31 mouse cellular contexts compared by ENCODE assay signal in genomic region chr5:34278058-34278457, GRCm38 (mm10). TPM values are rescaled to one million over a fixed set of nuclear protein-coding genes. Genes with fewer than 3 reads are reported as not detected.
DNase-seq lines count a peak whose midpoint lies in the region; ATAC-seq and TF ChIP-seq lines count a peak whose summit lies in the region.
"Had no signal": no experiment of that assay in that cellular context is flagged by ENCODE, and none has a peak within 500 bp of the region (broad histone marks: within the 10 kb centered on the region; RNA-seq: fewer than 3 reads in every experiment).

No protein-coding gene starts in this region.

- DNase-seq in cerebellum, adult 2 months, result no peak
- DNase-seq in testis, postnatal 14 days (ENCODE audit: low spot score), result no peak
- no peak for DNase-seq in hindbrain, postnatal 0 days (ENCODE audit: low spot score)
- DNase-seq: adrenal gland, adult 2 months; adrenal gland, postnatal 14 days; B cell, adult 2 months; cerebellum, adult 18-20 months; cerebellum, adult 9-11 months; embryo, embryonic 11 days; gastrocnemius, postnatal 10 days; gastrocnemius, postnatal 36 days; heart, postnatal 10 days; heart, postnatal 4 days had no signal

- H3K27me3 ChIP-seq in cerebellum, adult 2 months (ENCODE audit: control insufficient read depth, insufficient read depth, low read length), result no peaks in the 10 kb centered on the region
- H3K27me3 ChIP-seq in testis, adult 2 months (ENCODE audit: control insufficient read depth, insufficient read depth, low read length), result no peaks in the 10 kb centered on the region
- H3K27me3 ChIP-seq in hindbrain, postnatal 0 days (ENCODE audit: insufficient read depth, low read length), result no peaks in the 10 kb centered on the region
- no peaks in the 10 kb centered on the region for H3K27me3 ChIP-seq in kidney, embryonic 16.5 days (ENCODE audit: insufficient read depth, low read length)
- H3K27me3 ChIP-seq: CH12.LX; forebrain, embryonic 12.5 days; forebrain, embryonic 15.5 days; heart, embryonic 15.5 days had no signal

- no peak overlapping the region for H3K4me3 ChIP-seq in cerebellum, adult 2 months (replicated peaks; ENCODE audit: insufficient read depth, low read depth, low read length)
- peak overlapping the region; percentile 73 for H3K4me3 ChIP-seq in testis, adult 2 months (ENCODE audit: control insufficient read depth, low read depth, low read length)
- no peak overlapping the region for H3K4me3 ChIP-seq in hindbrain, postnatal 0 days (ENCODE audit: low read length)
- no peak overlapping the region for H3K4me3 ChIP-seq in kidney, embryonic 16.5 days (ENCODE audit: low read length)
- H3K4me3 ChIP-seq: embryonic facial prominence, embryonic 10.5 days; embryonic facial prominence, embryonic 13.5 days; erythroblast, embryonic 14.5 days; forebrain, embryonic 12.5 days; forebrain, embryonic 15.5 days; heart, embryonic 12.5 days; heart, embryonic 15.5 days had no signal

- H3K36me3 ChIP-seq in testis, adult 2 months (ENCODE audit: control insufficient read depth, insufficient read depth, low read length), result no peaks in the 10 kb centered on the region
- H3K36me3 ChIP-seq in hindbrain, postnatal 0 days (ENCODE audit: insufficient read depth, low read length), result no peaks in the 10 kb centered on the region
- H3K36me3 ChIP-seq in kidney, embryonic 16.5 days (ENCODE audit: insufficient read depth, low read length), result no peaks in the 10 kb centered on the region
- H3K36me3 ChIP-seq: embryonic facial prominence, embryonic 10.5 days; embryonic facial prominence, embryonic 13.5 days; forebrain, embryonic 12.5 days; forebrain, embryonic 15.5 days; G1E; heart, embryonic 12.5 days; heart, embryonic 15.5 days had no signal

- 0 out of 2 replicates have a peak overlapping the region, but pooled peaks have one; percentile 35 for H3K27ac ChIP-seq in cerebellum, adult 2 months (ENCODE audit: insufficient read depth, low read length)
- H3K27ac ChIP-seq in testis, adult 2 months (ENCODE audit: control insufficient read depth, insufficient read depth, low read depth, low read length), result no peak overlapping the region
- H3K27ac ChIP-seq in hindbrain, postnatal 0 days, result no peak overlapping the region
- H3K27ac ChIP-seq in kidney, embryonic 16.5 days (ENCODE audit: low read length), result no peak overlapping the region
- H3K27ac ChIP-seq: embryonic facial prominence, embryonic 10.5 days; embryonic facial prominence, embryonic 13.5 days; forebrain, embryonic 12.5 days; forebrain, embryonic 15.5 days; heart, embryonic 15.5 days; hindbrain, embryonic 14.5 days had no signal

- no peak for TF ChIP-seq CTCF in cerebellum, adult 2 months (IDR thresholded peaks at IDR 0.05; ENCODE audit: borderline replicate concordance, insufficient read depth, low read depth, low read length)
- TF ChIP-seq CTCF in testis, adult 2 months (IDR thresholded peaks at IDR 0.05; ENCODE audit: control insufficient read depth, insufficient read depth, insufficient replicate concordance, low read depth, low read length), result no peak
- no peak for TF ChIP-seq CTCF in hindbrain, postnatal 0 days (IDR thresholded peaks at IDR 0.05; ENCODE audit: low read depth)

- H3K9ac ChIP-seq in hindbrain, postnatal 0 days (replicated peaks; ENCODE audit: low read length), result no peak overlapping the region
- H3K9ac ChIP-seq in kidney, embryonic 16.5 days (replicated peaks; ENCODE audit: low read length), result no peak overlapping the region
- H3K9ac ChIP-seq: embryonic facial prominence, embryonic 13.5 days; forebrain, embryonic 12.5 days; forebrain, embryonic 15.5 days; heart, embryonic 12.5 days; heart, embryonic 15.5 days; hindbrain, embryonic 14.5 days had no signal

- H3K4me2 ChIP-seq in hindbrain, postnatal 0 days (ENCODE audit: low read depth, low read length), result no peak overlapping the region
- no peak overlapping the region for H3K4me2 ChIP-seq in kidney, embryonic 16.5 days (replicated peaks; ENCODE audit: low read depth, low read length)
- H3K4me2 ChIP-seq: embryonic facial prominence, embryonic 13.5 days; forebrain, embryonic 12.5 days; forebrain, embryonic 15.5 days; heart, embryonic 12.5 days; heart, embryonic 15.5 days; hindbrain, embryonic 14.5 days had no signal

- no peaks in the 10 kb centered on the region for H3K9me3 ChIP-seq in hindbrain, postnatal 0 days (ENCODE audit: low read length)
- no peaks in the 10 kb centered on the region for H3K9me3 ChIP-seq in kidney, embryonic 16.5 days (ENCODE audit: low read length)
- H3K9me3 ChIP-seq: embryonic facial prominence, embryonic 10.5 days; embryonic facial prominence, embryonic 13.5 days; forebrain, embryonic 12.5 days; forebrain, embryonic 15.5 days; G1E; heart, embryonic 12.5 days; heart, embryonic 15.5 days had no signal

- no peak for TF ChIP-seq POLR2A in cerebellum, adult 2 months (IDR thresholded peaks at IDR 0.05; ENCODE audit: borderline replicate concordance, insufficient read depth, low read length)
- no peak for TF ChIP-seq POLR2A in testis, adult 2 months (IDR thresholded peaks at IDR 0.05; ENCODE audit: control insufficient read depth, low read depth, low read length)

- ATAC-seq in cerebellum, adult (ENCODE audit: insufficient number of reproducible peaks, low FRiP score, low TSS enrichment), result no peak
- peak; percentile 83 for ATAC-seq in granulocyte monocyte progenitor cell, adult 5-6 weeks (replicated peaks; ENCODE audit: poor library complexity, severe bottlenecking)
- ATAC-seq in monocyte, adult 5-6 weeks (replicated peaks; ENCODE audit: insufficient number of reproducible peaks, low FRiP score, low TSS enrichment, poor library complexity, severe bottlenecking), result peak; percentile 46; the same call in 1 of the 2 replicates
- no peak for ATAC-seq in hindbrain, postnatal 0 days
- no peak for ATAC-seq in kidney, embryonic 16.5 days (ENCODE audit: low FRiP score, low TSS enrichment)
- ATAC-seq: forebrain, embryonic 15.5 days had no signal

- 67% methylated on average over 4 of the region's 4 CpGs for WGBS in cerebellum, adult 2 months
- WGBS in hindbrain, postnatal 0 days, result 83% methylated on average over 4 of the region's 4 CpGs
- 58% methylated on average over 4 of the region's 4 CpGs for WGBS in kidney, embryonic 16.5 days

- H3K4me1 ChIP-seq in cerebellum, adult 2 months (ENCODE audit: control insufficient read depth, insufficient read depth, low read length), result peaks cover 79% of the 10 kb centered on the region
- no peaks in the 10 kb centered on the region for H3K4me1 ChIP-seq in testis, adult 2 months (ENCODE audit: control insufficient read depth, insufficient read depth, low read length)
- H3K4me1 ChIP-seq in hindbrain, postnatal 0 days (ENCODE audit: insufficient read depth, low read length), result peaks cover 5% of the 10 kb centered on the region; the same call in 1 of the 2 replicates
- H3K4me1 ChIP-seq in kidney, embryonic 16.5 days (ENCODE audit: insufficient read depth, low read length), result no peaks in the 10 kb centered on the region
- H3K4me1 ChIP-seq: forebrain, embryonic 15.5 days had no signal

RNA-seq across cellular contexts. Expression of gene Zfyve28, which starts 10.2 kb away (rescaled TPM):
- polyA plus RNA-seq in cerebellum, adult 2 months (2012; rRNA removed), result 62.9 and 69.5 TPM in 2 replicates
- polyA plus RNA-seq in testis, adult 2 months (2012; rRNA removed), result 2.5 and 3.2 TPM in 2 replicates
- total RNA-seq in granulocyte monocyte progenitor cell, adult 5-6 weeks (2014; fragmentation: Nextera tagmentation), result not detected in 2 replicates
- not detected in 2 replicates for total RNA-seq in granulocyte monocyte progenitor cell, adult 5-6 weeks (2017)
- total RNA-seq in monocyte, adult 5-6 weeks (2017), result 0.43 to 3.9 TPM (median 0.67 TPM) in 3 replicates
- 10.1 and 13.9 TPM in 2 replicates for total RNA-seq in hindbrain, postnatal 0 days (2014; rRNA removed)
- polyA plus RNA-seq in hindbrain, postnatal 0 days (2015; fragmentation: Nextera tagmentation; extraction: Ambion mirVana), result 3.0 and 3.8 TPM in 2 replicates
- 0.21 and 0.34 TPM in 2 replicates for polyA plus RNA-seq in kidney, embryonic 16.5 days (2015; fragmentation: Nextera tagmentation; extraction: Ambion mirVana)
- polyA plus RNA-seq: erythroblast, embryonic 14.5 days; G1E had no signal

RNA-seq across cellular contexts. Expression of gene Cfap99, which starts 10.3 kb away (rescaled TPM):
- polyA plus RNA-seq in cerebellum, adult 2 months (2012; rRNA removed), result 1.4 and 1.7 TPM in 2 replicates
- polyA plus RNA-seq in testis, adult 2 months (2012; rRNA removed), result 23.1 and 25.7 TPM in 2 replicates
- total RNA-seq in granulocyte monocyte progenitor cell, adult 5-6 weeks (2014; fragmentation: Nextera tagmentation), result not detected in 2 replicates
- total RNA-seq in granulocyte monocyte progenitor cell, adult 5-6 weeks (2017), result not detected in 2 replicates
- total RNA-seq in monocyte, adult 5-6 weeks (2017), result 0.38 TPM in 1 of 3 replicates, not detected in the others
- 0.97 TPM in 1 of 2 replicates, not detected in the other for total RNA-seq in hindbrain, postnatal 0 days (2014; rRNA removed)
- 0.13 and 0.19 TPM in 2 replicates for polyA plus RNA-seq in hindbrain, postnatal 0 days (2015; fragmentation: Nextera tagmentation; extraction: Ambion mirVana)
- polyA plus RNA-seq in kidney, embryonic 16.5 days (2015; fragmentation: Nextera tagmentation; extraction: Ambion mirVana), result not detected in 2 replicates
- total RNA-seq: adrenal gland, adult 2 months; adrenal gland, postnatal 14 days; CH12.LX; G1E; gastrocnemius, adult 18-20 months; gastrocnemius, postnatal 36 days; heart, adult 18-20 months; heart, postnatal 10 days; heart, postnatal 4 days had no signal
- polyA plus RNA-seq: adrenal gland, adult 2 months; embryonic facial prominence, embryonic 10.5 days; embryonic facial prominence, embryonic 13.5 days; erythroblast, embryonic 14.5 days; forebrain, embryonic 12.5 days; forebrain, embryonic 15.5 days; G1E; intestine, embryonic 14.5 days had no signal

RNA-seq across cellular contexts. Expression of gene Rnf4, which starts 58.0 kb away (rescaled TPM):
- 77.5 and 80.0 TPM in 2 replicates for polyA plus RNA-seq in cerebellum, adult 2 months (2012; rRNA removed)
- polyA plus RNA-seq in testis, adult 2 months (2012; rRNA removed), result 82.2 and 102 TPM in 2 replicates
- 110 and 114 TPM in 2 replicates for total RNA-seq in granulocyte monocyte progenitor cell, adult 5-6 weeks (2014; fragmentation: Nextera tagmentation)
- total RNA-seq in granulocyte monocyte progenitor cell, adult 5-6 weeks (2017), result 117 and 146 TPM in 2 replicates
- 155 to 183 TPM (median 179 TPM) in 3 replicates for total RNA-seq in monocyte, adult 5-6 weeks (2017)
- total RNA-seq in hindbrain, postnatal 0 days (2014; rRNA removed), result 103 and 104 TPM in 2 replicates
- 119 and 127 TPM in 2 replicates for polyA plus RNA-seq in hindbrain, postnatal 0 days (2015; fragmentation: Nextera tagmentation; extraction: Ambion mirVana)
- 192 and 196 TPM in 2 replicates for polyA plus RNA-seq in kidney, embryonic 16.5 days (2015; fragmentation: Nextera tagmentation; extraction: Ambion mirVana)

Comparison
In these comparisons a context has a peak if more than half of its experiments do, and no peak if none do; other contexts are left out.
1. ATAC-seq: peak in granulocyte monocyte progenitor cell, adult 5-6 weeks (single experiment) and monocyte, adult 5-6 weeks (single experiment); none in cerebellum, adult (single experiment), hindbrain, postnatal 0 days (single experiment) and kidney, embryonic 16.5 days (single experiment).
2. RNA of gene Zfyve28, which starts 10.2 kb away (polyA plus RNA-seq): 62.9 to 69.5 TPM in cerebellum, adult 2 months; 3.0 to 3.8 TPM in hindbrain, postnatal 0 days, 2.5 to 3.2 TPM in testis, adult 2 months and 0.21 to 0.34 TPM in kidney, embryonic 16.5 days; every median in the first group is over 10 times any median in the second.